Mouse (Mus musculus) cerebellum, adult 9-11 months (tissue): ENCODE data around the gene Clpb.

ENCODE experiments used
- DNase-seq: peaks from one replicate; pipeline ENCODE4 v3.0.0; 2022

Clpb gene

GRCm38 (mm10) chr7:101676033-101676761 is 12.8 kb downstream of the Clpb start:
- no peak for DNase-seq

- no peak for DNase-seq
Observed at GRCm38 (mm10) chr7:101676762-101677308, 13.4 kb downstream of the Clpb start.

GRCm38 (mm10) chr7:101679591-101679990 is 16.2 kb downstream of the Clpb start:
- DNase-seq = peak; percentile 79

- no peak for DNase-seq
Observed at GRCm38 (mm10) chr7:101680961-101681360, 17.5 kb downstream of the Clpb start.

GRCm38 (mm10) chr7:101681565-101682071 is 18.2 kb downstream of the Clpb start:
- no peak for DNase-seq

- no peak for DNase-seq
Observed at GRCm38 (mm10) chr7:101682886-101683285, 19.5 kb downstream of the Clpb start.

GRCm38 (mm10) chr7:101683976-101684630 is 20.7 kb downstream of the Clpb start:
- DNase-seq = no peak

GRCm38 (mm10) chr7:101684671-101685070 is 21.2 kb downstream of the Clpb start:
- no peak for DNase-seq

GRCm38 (mm10) chr7:101687144-101687543 is 23.7 kb downstream of the Clpb start:
- DNase-seq = no peak

- DNase-seq = no peak
Observed at GRCm38 (mm10) chr7:101690471-101690870, 27.0 kb downstream of the Clpb start.

- DNase-seq = no peak
Observed at GRCm38 (mm10) chr7:101691863-101692262, 28.4 kb downstream of the Clpb start.

- no peak for DNase-seq
Observed at GRCm38 (mm10) chr7:101692446-101692845, 29.0 kb downstream of the Clpb start.

- peak; percentile 65 for DNase-seq
Observed at GRCm38 (mm10) chr7:101695483-101695882, 32.0 kb downstream of the Clpb start.

GRCm38 (mm10) chr7:101696931-101697723 is 33.7 kb downstream of the Clpb start:
- no peak for DNase-seq

GRCm38 (mm10) chr7:101700296-101700695 is 36.9 kb downstream of the Clpb start:
- DNase-seq = no peak

- no peak for DNase-seq
Observed at GRCm38 (mm10) chr7:101702706-101703105, 39.3 kb downstream of the Clpb start.

- no peak for DNase-seq
Observed at GRCm38 (mm10) chr7:101709586-101709985, 46.2 kb downstream of the Clpb start.

- no peak for DNase-seq
Observed at GRCm38 (mm10) chr7:101710236-101710635, 46.8 kb downstream of the Clpb start.

- DNase-seq = no peak
Observed at GRCm38 (mm10) chr7:101713828-101714400, 50.5 kb downstream of the Clpb start.

- no peak for DNase-seq
Observed at GRCm38 (mm10) chr7:101715041-101715551, 51.7 kb downstream of the Clpb start.

- no peak for DNase-seq
Observed at GRCm38 (mm10) chr7:101720356-101720755, 56.9 kb downstream of the Clpb start.

GRCm38 (mm10) chr7:101725081-101725480 is 61.6 kb downstream of the Clpb start:
- no peak for DNase-seq

GRCm38 (mm10) chr7:101726980-101727379 is 63.5 kb downstream of the Clpb start:
- DNase-seq = no peak
